Mouse (Mus musculus) heart, embryonic 13.5 days (tissue): ENCODE results near the gene Defb20. TPM values are rescaled to one million over a fixed set of nuclear protein-coding genes. Genes with fewer than 3 reads are reported as not detected.

Source experiments
- ATAC-seq: fragments of 200-750 bp; cut with Nextera tagmentation; 2 replicates; pipeline ENCODE4 v1.8.0; 2017; ENCODE audit warnings: moderate TSS enrichment; ENCODE audit not compliant: insufficient number of reproducible peaks, low FRiP score, low TSS enrichment; ENCODE audit errors: extremely low read depth
- H3K27ac ChIP-seq: fragments of 300-500 bp; sonication (generic); replicated peaks from 2 replicates; pipeline ENCODE4 v1.5.1; 2015; ENCODE audit warnings: moderate library complexity, mild to moderate bottlenecking, inconsistent platforms
- H3K27me3 ChIP-seq: fragments of 300-500 bp; sonication (generic); replicated peaks from 2 replicates; pipeline ENCODE4 v1.6.1; 2015; ENCODE audit warnings: mild to moderate bottlenecking, inconsistent platforms
- H3K36me3 ChIP-seq: fragments of 300-500 bp; sonication (generic); 2 replicates; pipeline ENCODE4 v1.6.1; 2015; ENCODE audit warnings: mild to moderate bottlenecking, inconsistent platforms
- H3K4me1 ChIP-seq: fragments of 300-500 bp; sonication (generic); 2 replicates; pipeline ENCODE4 v1.6.1; 2015; ENCODE audit warnings: inconsistent platforms
- H3K4me2 ChIP-seq: fragments of 300-500 bp; sonication (generic); 2 replicates; pipeline ENCODE4 v1.6.1; 2015; ENCODE audit warnings: inconsistent platforms, mild to moderate bottlenecking, moderate library complexity
- H3K4me3 ChIP-seq: fragments of 300-500 bp; sonication (generic); 2 replicates; pipeline ENCODE4 v1.5.1; 2015; ENCODE audit warnings: moderate library complexity, mild to moderate bottlenecking, inconsistent platforms
- H3K9ac ChIP-seq: fragments of 300-500 bp; sonication (generic); 2 replicates; pipeline ENCODE4 v1.6.1; 2015; ENCODE audit warnings: inconsistent platforms, mild to moderate bottlenecking, moderate library complexity
- H3K9me3 ChIP-seq: fragments of 300-500 bp; sonication (generic); 2 replicates; pipeline ENCODE4 v1.6.1; 2016; ENCODE audit warnings: inconsistent platforms
- WGBS: fragments of 180-500 bp; shearing (Covaris S2); methylation state at CpG from one replicate; pipeline ENCODE4 v1.1.7; 2015; ENCODE audit warnings: mixed read lengths; 5-methylcytosine and 5-hydroxymethylcytosine counted together
- polyA plus RNA-seq: library from polyadenylated mRNA; unstranded; fragments of >200 nt; fragmentation: Nextera tagmentation; extraction: Ambion mirVana; gene quantifications from 2 replicates; pipeline ENCODE4 v1.2.1, GENCODE M21; 2015

Defb20 gene
- polyA plus RNA-seq, 1 experiment from 2014 or later, result not detected

DNA sequence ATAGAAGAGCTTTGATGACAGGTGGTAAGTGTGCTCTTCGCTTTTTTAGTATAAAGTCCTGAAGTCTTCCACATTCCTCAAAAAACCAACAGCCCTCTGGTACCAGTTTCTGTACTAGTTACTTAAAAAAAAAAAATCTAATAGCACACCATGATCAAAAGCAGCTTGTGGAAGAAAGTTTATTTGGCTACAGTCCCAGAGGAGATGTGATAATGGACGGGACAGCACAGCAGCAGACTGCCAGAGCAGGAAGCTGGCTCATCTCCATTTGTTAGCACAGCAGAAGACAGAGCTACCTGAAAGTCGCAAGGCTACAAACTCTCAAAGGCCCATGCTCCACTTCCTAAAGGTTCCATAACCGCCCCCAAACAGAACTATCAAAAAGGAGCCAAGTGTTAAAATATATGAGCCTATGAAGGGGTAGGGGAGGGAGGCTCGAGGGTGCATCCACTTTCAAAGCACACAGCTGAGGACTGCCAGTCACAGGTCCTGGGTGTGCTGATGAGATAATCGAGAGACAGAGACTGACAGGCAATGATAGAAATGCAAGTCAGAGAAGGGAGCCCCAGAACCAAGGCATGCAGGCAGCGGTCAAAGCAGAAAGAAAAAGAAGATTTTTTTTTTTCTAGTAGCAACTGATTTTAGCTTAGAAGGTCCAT, 23.5 kb downstream of the Defb20 start:
- 48% methylated on average over 7 of the region's 7 CpGs for WGBS
- Histone ChIP-seq H3K36me3 (no peaks in the 10 kb centered on the region), H3K9ac (no peak overlapping the region), H3K4me3 (no peak overlapping the region), H3K4me1 (peaks cover 10% of the 10 kb centered on the region; the same call in 1 of the 2 replicates), H3K27me3 (no peaks in the 10 kb centered on the region), H3K9me3 (no peaks in the 10 kb centered on the region), H3K27ac (no peak overlapping the region), H3K4me2 (no peak overlapping the region)
- no peak for ATAC-seq

DNA sequence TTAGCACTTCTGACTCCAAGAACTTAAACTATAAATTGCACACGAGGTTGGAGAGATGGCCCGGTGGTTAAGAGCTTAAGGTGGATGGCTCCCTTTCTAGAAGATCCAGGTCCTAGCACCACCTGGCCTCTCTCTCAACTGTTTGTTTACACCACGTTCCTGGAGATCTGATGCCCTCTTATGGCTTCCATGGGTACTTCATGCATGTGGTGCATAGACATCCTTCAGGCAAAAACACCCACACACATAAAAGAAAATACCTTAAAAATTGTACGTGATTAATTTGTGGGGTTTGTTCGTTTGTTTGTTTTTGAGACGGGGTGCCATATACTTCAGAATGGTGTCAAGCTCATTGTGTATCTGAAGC, 24.0 kb downstream of the Defb20 start:
- WGBS, result 69% methylated on average over 6 of the region's 6 CpGs
- H3K9me3 ChIP-seq, result no peaks in the 10 kb centered on the region
- no peak overlapping the region for H3K9ac ChIP-seq
- no peaks in the 10 kb centered on the region for H3K27me3 ChIP-seq
- no peaks in the 10 kb centered on the region for H3K36me3 ChIP-seq
- no peak overlapping the region for H3K27ac ChIP-seq
- no peak for ATAC-seq
- no peak overlapping the region for H3K4me3 ChIP-seq
- H3K4me1 ChIP-seq, result peaks cover 10% of the 10 kb centered on the region; the same call in 1 of the 2 replicates
- no peak overlapping the region for H3K4me2 ChIP-seq

DNA sequence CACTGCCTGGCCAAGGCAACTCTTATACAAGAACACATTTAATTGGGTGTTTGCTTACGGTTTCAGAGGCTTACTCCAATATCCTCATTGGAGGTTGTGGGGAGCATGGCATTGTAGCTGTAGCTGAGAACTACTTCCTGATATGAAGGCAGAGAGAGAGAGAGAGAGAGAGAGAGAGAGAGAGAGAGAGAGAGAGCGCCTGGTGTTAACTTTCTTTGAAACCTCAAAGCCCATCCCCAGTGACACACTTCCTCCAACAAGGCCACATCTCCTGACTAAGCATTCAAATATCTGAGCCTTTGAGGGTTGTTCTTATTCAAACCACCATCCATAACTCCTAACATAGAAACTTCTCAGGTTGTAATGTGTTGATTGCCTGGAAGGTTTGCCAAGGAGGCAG, 27.1 kb downstream of the Defb20 start:
- no peak overlapping the region for H3K4me2 ChIP-seq
- peaks cover 10% of the 10 kb centered on the region; the same call in 1 of the 2 replicates for H3K4me1 ChIP-seq
- H3K36me3 ChIP-seq, result no peaks in the 10 kb centered on the region
- ATAC-seq, result no peak
- H3K27ac ChIP-seq, result no peak overlapping the region
- H3K9ac ChIP-seq, result no peak overlapping the region
- no peaks in the 10 kb centered on the region for H3K9me3 ChIP-seq
- 60% methylated on average over 2 of the region's 2 CpGs for WGBS
- no peak overlapping the region for H3K4me3 ChIP-seq
- no peaks in the 10 kb centered on the region for H3K27me3 ChIP-seq

DNA sequence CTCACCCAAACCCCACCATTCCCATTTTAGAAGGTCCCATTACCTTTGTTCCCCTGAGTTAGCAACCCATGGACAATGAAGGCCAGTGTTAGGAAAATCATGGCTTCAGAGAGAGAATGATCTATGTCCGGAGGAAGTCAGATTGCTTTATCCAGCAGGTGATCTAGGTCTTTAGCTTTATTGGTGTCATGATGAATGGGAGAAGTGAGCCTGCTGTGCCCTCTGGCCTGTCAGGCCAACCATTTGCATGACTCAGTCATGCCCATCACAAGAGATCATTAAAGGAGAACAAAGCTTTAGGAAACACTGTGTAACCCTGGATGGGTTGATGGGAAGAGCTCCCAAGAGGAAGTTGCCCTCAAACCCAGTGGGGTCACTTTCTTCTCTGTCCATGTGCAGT, 34.7 kb downstream of the Defb20 start, which contains the start of gene Defb26:
TSS of gene Defb26 (minus strand) at position 101 of the 400 bp plus-strand sequence.
- Histone ChIP-seq H3K4me1 (no peaks in the 10 kb centered on the region), H3K27ac (no peak within 1 kb of the TSS), H3K9me3 (no peaks in the 10 kb centered on the region), H3K9ac (no peak within 1 kb of the TSS), H3K27me3 (no peaks in the 10 kb centered on the region), H3K36me3 (no peaks in the 10 kb centered on the region), H3K4me3 (no peak within 1 kb of the TSS), H3K4me2 (no peak within 1 kb of the TSS)
- 74% methylated on average over 1 of the region's 1 CpGs for WGBS
- no peak for ATAC-seq

DNA sequence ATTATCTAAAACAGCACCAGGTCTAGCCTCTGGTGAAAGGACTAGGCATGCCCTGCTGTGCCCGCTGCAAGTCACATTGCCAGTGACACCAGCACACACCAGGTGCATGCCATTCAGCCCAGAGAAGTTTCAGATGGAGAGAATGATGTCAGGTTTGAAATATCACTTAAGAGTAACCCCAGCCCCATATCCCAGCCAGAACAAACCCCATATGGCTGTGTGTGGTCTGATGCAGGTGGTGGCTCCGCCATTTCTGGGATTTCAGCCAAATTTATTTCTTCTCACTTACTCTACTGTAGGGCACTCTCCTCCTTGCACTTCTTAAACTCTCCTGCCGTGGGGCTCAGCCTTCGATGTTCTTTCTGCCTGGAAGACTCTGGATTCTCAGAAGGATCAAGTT, 39.2 kb downstream of the Defb20 start:
- H3K36me3 ChIP-seq, result no peaks in the 10 kb centered on the region
- H3K9me3 ChIP-seq, result no peaks in the 10 kb centered on the region
- no peak; the same call in 1 of the 2 replicates for ATAC-seq
- H3K4me3 ChIP-seq, result no peak overlapping the region
- H3K4me1 ChIP-seq, result no peaks in the 10 kb centered on the region
- WGBS, result 62% methylated on average over 4 of the region's 4 CpGs
- no peaks in the 10 kb centered on the region for H3K27me3 ChIP-seq
- H3K4me2 ChIP-seq, result no peak overlapping the region
- H3K9ac ChIP-seq, result no peak overlapping the region
- H3K27ac ChIP-seq, result no peak overlapping the region

DNA sequence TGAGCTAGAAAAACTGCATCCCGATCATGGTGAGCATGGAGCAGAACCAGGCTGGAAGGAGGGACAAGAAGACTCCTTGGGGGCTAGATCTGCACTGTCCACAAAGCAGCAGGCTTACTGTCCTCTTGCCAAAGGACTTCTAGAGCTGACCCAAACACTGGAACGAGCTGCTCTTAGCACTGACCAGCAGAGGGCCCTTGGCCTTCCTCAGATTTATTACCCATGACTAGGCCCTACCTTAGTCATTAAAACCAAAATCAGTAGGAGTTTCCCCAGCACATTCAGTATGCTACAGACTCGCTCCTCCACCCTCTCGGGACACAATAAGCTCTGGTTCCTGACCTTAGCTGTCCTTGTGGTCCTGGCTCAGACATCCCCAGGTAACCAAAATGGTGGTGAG, 41.1 kb downstream of the Defb20 start, which contains the start of gene Defb28:
TSS of gene Defb28 (plus strand) at position 275 of the 400 bp plus-strand sequence.
- Histone ChIP-seq H3K4me2 (no peak within 1 kb of the TSS), H3K27me3 (no peaks in the 10 kb centered on the region), H3K9me3 (no peaks in the 10 kb centered on the region), H3K4me1 (no peaks in the 10 kb centered on the region), H3K4me3 (no peak within 1 kb of the TSS), H3K9ac (no peak within 1 kb of the TSS), H3K27ac (no peak within 1 kb of the TSS), H3K36me3 (no peaks in the 10 kb centered on the region)
- 67% methylated on average over 4 of the region's 4 CpGs for WGBS
- no peak for ATAC-seq

Other genes with a start within 250 kb of the Defb20 start
- gene Tbc1d20, start 183.2 kb upstream of the Defb20 start, polyA plus RNA-seq, result 29.1 and 30.4 TPM in 2 replicates
- gene Rbck1, start 144.4 kb upstream of the Defb20 start, polyA plus RNA-seq, result 60.7 and 66.3 TPM in 2 replicates
- gene Trib3, start 133.0 kb upstream of the Defb20 start, polyA plus RNA-seq, result 4.5 and 6.5 TPM in 2 replicates
- 2.5 and 3.7 TPM in 2 replicates for gene Nrsn2, start 100.4 kb upstream of the Defb20 start, polyA plus RNA-seq
- 8.0 and 8.2 TPM in 2 replicates for gene Sox12, start 79.0 kb upstream of the Defb20 start, polyA plus RNA-seq
- 35.1 and 35.9 TPM in 2 replicates for gene Zcchc3, start 62.0 kb upstream of the Defb20 start, polyA plus RNA-seq
- gene 6820408C15Rik, start 61.5 kb upstream of the Defb20 start, polyA plus RNA-seq, result 1.8 and 2.2 TPM in 2 replicates
- not detected in 2 replicates for gene Defb23, start 12.4 kb upstream of the Defb20 start, polyA plus RNA-seq
- not detected in 2 replicates for gene Defb22, start 13.1 kb downstream of the Defb20 start, polyA plus RNA-seq
- not detected in 2 replicates for gene Defb26, start 34.6 kb downstream of the Defb20 start, polyA plus RNA-seq
- not detected in 2 replicates for gene Defb28, start 41.2 kb downstream of the Defb20 start, polyA plus RNA-seq
- not detected in 2 replicates for gene Defb29, start 63.0 kb downstream of the Defb20 start, polyA plus RNA-seq
- gene Gm17416, start 92.3 kb downstream of the Defb20 start, polyA plus RNA-seq, result not detected in 2 replicates
- not detected in 2 replicates for gene Defb21, start 95.7 kb downstream of the Defb20 start, polyA plus RNA-seq
- gene Defb19, start 103.2 kb downstream of the Defb20 start, polyA plus RNA-seq, result 0.75 and 1.0 TPM in 2 replicates
- gene Defb45, start 122.3 kb downstream of the Defb20 start, polyA plus RNA-seq, result not detected in 2 replicates
- gene Defb36, start 127.3 kb downstream of the Defb20 start, polyA plus RNA-seq, result not detected in 2 replicates
- 0.68 and 1.1 TPM in 2 replicates for gene Defb25, start 146.0 kb downstream of the Defb20 start, polyA plus RNA-seq
- 10.5 and 12.6 TPM in 2 replicates for gene Rem1, start 149.9 kb downstream of the Defb20 start, polyA plus RNA-seq
- 81.9 and 84.7 TPM in 2 replicates for gene H13, start 192.4 kb downstream of the Defb20 start, polyA plus RNA-seq
- gene Mcts2, start 210.0 kb downstream of the Defb20 start, polyA plus RNA-seq, result 23.0 and 25.3 TPM in 2 replicates